Mouse (Mus musculus) liver, embryonic 14.5 days (tissue): ENCODE measurements around the gene Golph3l.

Source experiments
- CTCF ChIP-seq: IDR thresholded peaks from 2 replicates; pipeline ENCODE4 v1.5.1; 2016; ENCODE audit warnings: antibody characterized with exemption, low read depth, control low read depth
- EP300 ChIP-seq: IDR thresholded peaks from 2 replicates; pipeline ENCODE4 v1.6.1; 2016; ENCODE audit warnings: antibody characterized with exemption, low read depth

- no peak for TF ChIP-seq CTCF
- TF ChIP-seq EP300: no peak
Measured at GRCm38 (mm10) chr3:95587754-95588603, 755 bp upstream of the Golph3l start.
